Mouse (Mus musculus): Measurements from ENCODE around the gene Fyn. TPM values are rescaled to one million over a fixed set of nuclear protein-coding genes. Genes with fewer than 3 reads are reported as not detected.

The Fyn gene
- polyA plus RNA-seq, 1 experiment from 2014 or later: 21.3 TPM

GRCm38 (mm10) chr10:39404175-39404574 lies 35.5 kb downstream of the Fyn start:
- H3K4me1 ChIP-seq (replicated peaks): peaks cover 8% of the 10 kb centered on the region; the same call in 1 of the 2 replicates
- H3K9ac ChIP-seq: no peak overlapping the region
- no peak overlapping the region for H3K4me3 ChIP-seq (replicated peaks)
- H3K4me2 ChIP-seq (replicated peaks): no peak overlapping the region
- H3K27me3 ChIP-seq (replicated peaks): no peaks in the 10 kb centered on the region
- WGBS: 89% methylated on average over 4 of the region's 4 CpGs
- no peaks in the 10 kb centered on the region; the same call in 1 of the 2 replicates for H3K36me3 ChIP-seq
- no peak overlapping the region for H3K27ac ChIP-seq
- no peaks in the 10 kb centered on the region for H3K9me3 ChIP-seq
- ATAC-seq: no peak

- WGBS: 60% methylated on average over 10 of the region's 10 CpGs
- no peak overlapping the region for H3K4me2 ChIP-seq (replicated peaks)
Measured at GRCm38 (mm10) chr10:39405982-39406797, 37.5 kb downstream of the Fyn start.

GRCm38 (mm10) chr10:39406798-39407189 lies 38.1 kb downstream of the Fyn start:
- ATAC-seq: no peak
- no peaks in the 10 kb centered on the region; the same call in 1 of the 2 replicates for H3K36me3 ChIP-seq
- H3K4me2 ChIP-seq (replicated peaks): no peak overlapping the region
- H3K4me1 ChIP-seq (replicated peaks): peaks cover 5% of the 10 kb centered on the region; the same call in 1 of the 2 replicates
- WGBS: 61% methylated on average over 7 of the region's 7 CpGs
- no peak overlapping the region for H3K9ac ChIP-seq
- no peaks in the 10 kb centered on the region for H3K9me3 ChIP-seq
- H3K4me3 ChIP-seq (replicated peaks): no peak overlapping the region
- H3K27ac ChIP-seq: no peak overlapping the region
- no peaks in the 10 kb centered on the region for H3K27me3 ChIP-seq (replicated peaks)

More at GRCm38 (mm10) chr10:39405982-39406797, 37.5 kb downstream of the Fyn start:
- Histone ChIP-seq H3K4me1 (replicated peaks) (peaks cover 5% of the 10 kb centered on the region; the same call in 1 of the 2 replicates), H3K9me3 (no peaks in the 10 kb centered on the region), H3K4me3 (replicated peaks) (no peak overlapping the region), H3K27me3 (replicated peaks) (no peaks in the 10 kb centered on the region), H3K9ac (no peak overlapping the region), H3K27ac (no peak overlapping the region), H3K36me3 (no peaks in the 10 kb centered on the region; the same call in 1 of the 2 replicates)
- ATAC-seq: peak; percentile 66

GRCm38 (mm10) chr10:39407553-39407952 lies 38.9 kb downstream of the Fyn start:
- H3K27me3 ChIP-seq (replicated peaks): no peaks in the 10 kb centered on the region
- WGBS: 92% methylated on average over 2 of the region's 2 CpGs
- H3K27ac ChIP-seq: no peak overlapping the region
- ATAC-seq: no peak
- no peak overlapping the region for H3K4me2 ChIP-seq (replicated peaks)
- no peak overlapping the region for H3K4me3 ChIP-seq (replicated peaks)
- H3K9me3 ChIP-seq: no peaks in the 10 kb centered on the region
- peaks cover 10% of the 10 kb centered on the region; the same call in 1 of the 2 replicates for H3K4me1 ChIP-seq (replicated peaks)
- no peak overlapping the region for H3K9ac ChIP-seq
- no peaks in the 10 kb centered on the region; the same call in 1 of the 2 replicates for H3K36me3 ChIP-seq

GRCm38 (mm10) chr10:39409602-39410001 lies 40.9 kb downstream of the Fyn start:
- Histone ChIP-seq H3K4me1 (replicated peaks) (peaks cover 10% of the 10 kb centered on the region; the same call in 1 of the 2 replicates), H3K27ac (no peak overlapping the region), H3K4me2 (replicated peaks) (no peak overlapping the region), H3K36me3 (no peaks in the 10 kb centered on the region), H3K27me3 (replicated peaks) (no peaks in the 10 kb centered on the region), H3K9me3 (no peaks in the 10 kb centered on the region), H3K9ac (no peak overlapping the region), H3K4me3 (replicated peaks) (no peak overlapping the region)
- ATAC-seq: no peak
- 55% methylated on average over 7 of the region's 7 CpGs for WGBS

DNA sequence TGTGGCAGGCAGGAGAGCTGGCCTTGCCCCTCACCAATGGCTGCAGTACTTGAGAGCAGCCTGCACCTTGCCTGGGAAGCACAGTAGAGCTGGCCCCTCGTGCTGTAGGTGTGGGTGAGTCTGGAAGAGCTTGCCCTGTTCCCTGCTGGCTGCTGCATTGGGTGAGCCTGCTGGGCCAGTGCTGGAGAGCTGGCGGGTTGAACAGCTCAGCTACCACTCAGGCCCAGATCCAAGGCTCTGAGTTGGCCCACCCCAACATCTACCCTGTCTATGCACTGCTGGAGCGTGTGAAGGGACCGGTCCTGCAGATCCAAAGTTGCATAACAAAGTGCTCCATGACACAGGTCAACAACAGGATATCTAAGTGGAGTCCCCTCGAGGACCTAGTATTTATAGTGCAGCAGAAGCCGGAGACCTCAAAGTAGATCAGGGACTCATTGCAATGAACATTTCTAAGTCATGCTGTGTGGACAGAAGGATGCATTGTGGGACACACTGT lies 41.5 kb downstream of the Fyn start:
- Histone ChIP-seq H3K36me3 (no peaks in the 10 kb centered on the region), H3K9me3 (no peaks in the 10 kb centered on the region), H3K27ac (no peak overlapping the region), H3K4me1 (replicated peaks) (peaks cover 10% of the 10 kb centered on the region; the same call in 1 of the 2 replicates), H3K27me3 (replicated peaks) (no peaks in the 10 kb centered on the region), H3K9ac (no peak overlapping the region), H3K4me2 (replicated peaks) (no peak overlapping the region), H3K4me3 (replicated peaks) (no peak overlapping the region)
- no peak for ATAC-seq
- WGBS: 75% methylated on average over 6 of the region's 6 CpGs

GRCm38 (mm10) chr10:39411857-39412559 lies 43.4 kb downstream of the Fyn start:
- 69% methylated on average over 8 of the region's 8 CpGs for WGBS
- Histone ChIP-seq H3K4me3 (replicated peaks) (no peak overlapping the region), H3K9me3 (no peaks in the 10 kb centered on the region), H3K27ac (no peak overlapping the region), H3K4me1 (replicated peaks) (peaks cover 10% of the 10 kb centered on the region), H3K36me3 (no peaks in the 10 kb centered on the region), H3K27me3 (replicated peaks) (no peaks in the 10 kb centered on the region), H3K9ac (no peak overlapping the region), H3K4me2 (replicated peaks) (no peak overlapping the region)
- ATAC-seq: no peak

- Histone ChIP-seq H3K4me2 (replicated peaks) (no peak overlapping the region), H3K9me3 (no peaks in the 10 kb centered on the region), H3K36me3 (no peaks in the 10 kb centered on the region), H3K27me3 (replicated peaks) (no peaks in the 10 kb centered on the region), H3K27ac (no peak overlapping the region), H3K9ac (no peak overlapping the region), H3K4me3 (replicated peaks) (no peak overlapping the region), H3K4me1 (replicated peaks) (peaks cover 15% of the 10 kb centered on the region)
- ATAC-seq: no peak
- WGBS: 72% methylated on average over 18 of the region's 18 CpGs
Measured at GRCm38 (mm10) chr10:39412826-39413620, 44.4 kb downstream of the Fyn start.

- Histone ChIP-seq H3K9me3 (no peaks in the 10 kb centered on the region), H3K27me3 (replicated peaks) (no peaks in the 10 kb centered on the region), H3K4me3 (replicated peaks) (no peak overlapping the region), H3K4me1 (replicated peaks) (peaks cover 19% of the 10 kb centered on the region), H3K27ac (no peak overlapping the region), H3K36me3 (no peaks in the 10 kb centered on the region), H3K4me2 (replicated peaks) (no peak overlapping the region), H3K9ac (no peak overlapping the region)
- 80% methylated on average over 1 of the region's 1 CpGs for WGBS
- ATAC-seq: no peak
Measured at GRCm38 (mm10) chr10:39414068-39414467, 45.4 kb downstream of the Fyn start.

DNA sequence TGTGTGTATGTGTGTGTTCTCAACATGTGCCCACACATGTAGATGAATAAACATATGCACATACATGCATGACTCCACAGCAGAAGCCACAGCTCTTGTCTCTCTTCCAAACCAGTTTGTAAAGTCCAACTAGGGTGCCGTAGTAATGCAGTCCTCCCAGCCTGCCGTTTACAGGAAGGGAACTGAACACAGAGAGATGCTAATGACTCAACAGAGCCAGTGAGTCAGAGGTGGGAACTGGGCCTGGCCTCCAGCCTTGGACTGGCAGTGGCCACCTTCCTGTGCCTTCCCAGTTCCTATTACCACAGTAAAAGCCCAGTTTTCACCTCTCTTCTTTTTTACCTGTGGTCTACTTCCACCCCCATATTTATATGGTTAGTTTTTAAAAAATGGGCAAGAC lies 46.9 kb downstream of the Fyn start:
- H3K4me1 ChIP-seq (replicated peaks): peaks cover 23% of the 10 kb centered on the region
- H3K4me3 ChIP-seq (replicated peaks): no peak overlapping the region
- H3K27me3 ChIP-seq (replicated peaks): no peaks in the 10 kb centered on the region
- no peaks in the 10 kb centered on the region for H3K9me3 ChIP-seq
- no peak for ATAC-seq
- WGBS: 41% methylated on average over 2 of the region's 2 CpGs
- no peaks in the 10 kb centered on the region for H3K36me3 ChIP-seq
- no peak overlapping the region for H3K9ac ChIP-seq
- no peak overlapping the region for H3K27ac ChIP-seq
- H3K4me2 ChIP-seq (replicated peaks): no peak overlapping the region

- Histone ChIP-seq H3K27me3 (replicated peaks) (no peaks in the 10 kb centered on the region), H3K9ac (no peak overlapping the region), H3K4me2 (replicated peaks) (no peak overlapping the region), H3K27ac (no peak overlapping the region), H3K9me3 (no peaks in the 10 kb centered on the region), H3K4me1 (replicated peaks) (peaks cover 24% of the 10 kb centered on the region), H3K36me3 (no peaks in the 10 kb centered on the region), H3K4me3 (replicated peaks) (no peak overlapping the region)
- ATAC-seq: no peak
- WGBS: 58% methylated on average over 5 of the region's 5 CpGs
Measured at GRCm38 (mm10) chr10:39417611-39418010, 49.0 kb downstream of the Fyn start.

DNA sequence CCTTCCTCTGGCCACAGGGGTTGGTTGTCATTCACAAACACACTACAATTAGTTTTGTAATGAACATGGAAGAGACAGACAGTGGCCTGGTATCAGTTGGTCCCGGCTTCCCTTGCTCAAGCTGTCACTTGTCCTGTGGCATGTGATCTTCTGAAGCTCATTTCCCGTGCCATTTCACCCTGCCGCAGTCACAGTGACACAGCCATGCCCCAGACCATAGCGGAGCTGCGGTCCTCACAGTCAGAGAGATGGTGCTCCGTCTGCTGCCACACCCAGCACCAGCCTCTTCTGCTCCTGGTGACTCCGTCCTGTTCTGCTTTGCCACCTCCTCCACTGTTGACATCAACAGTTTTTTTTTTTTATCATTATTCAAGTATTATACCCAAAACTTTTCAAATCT lies 49.7 kb downstream of the Fyn start:
- Histone ChIP-seq H3K27me3 (replicated peaks) (no peaks in the 10 kb centered on the region), H3K9me3 (no peaks in the 10 kb centered on the region), H3K4me3 (replicated peaks) (no peak overlapping the region), H3K27ac (no peak overlapping the region), H3K36me3 (no peaks in the 10 kb centered on the region), H3K9ac (no peak overlapping the region), H3K4me2 (replicated peaks) (no peak overlapping the region), H3K4me1 (replicated peaks) (peaks cover 24% of the 10 kb centered on the region)
- ATAC-seq: no peak
- 81% methylated on average over 7 of the region's 7 CpGs for WGBS
